Mouse (Mus musculus) kidney, embryonic 16.5 days (tissue): ENCODE measurements at regions not wholly inside any gene's neighbourhood (a gene's known extent, or its start where the extent isn't known, plus 50 kb on each side); places are given as distances from the start of the nearest gene placed in this dataset.

ENCODE experiments used
- ATAC-seq: fragments of 200-750 bp; cut with Nextera tagmentation; 2 replicates; pipeline ENCODE4 v1.8.0; 2017; ENCODE audit warnings: moderate TSS enrichment; ENCODE audit not compliant: low FRiP score, low TSS enrichment
- H3K27ac ChIP-seq: fragments of 300-500 bp; sonication (generic); 2 replicates; pipeline ENCODE4 v1.5.1; 2014; ENCODE audit warnings: low read length
- H3K27me3 ChIP-seq: fragments of 300-500 bp; sonication (generic); 2 replicates; pipeline ENCODE4 v1.6.1; 2014; ENCODE audit warnings: low read length, control low read depth, mixed read lengths; ENCODE audit not compliant: insufficient read depth
- H3K36me3 ChIP-seq: fragments of 300-500 bp; sonication (generic); 2 replicates; pipeline ENCODE4 v1.6.1; 2014; ENCODE audit warnings: low read length, control low read depth, mixed read lengths; ENCODE audit not compliant: insufficient read depth
- H3K4me1 ChIP-seq: fragments of 300-500 bp; sonication (generic); 2 replicates; pipeline ENCODE4 v1.6.1; 2014; ENCODE audit warnings: low read length, control low read depth, mixed read lengths; ENCODE audit not compliant: insufficient read depth
- H3K4me2 ChIP-seq: fragments of 300-500 bp; sonication (generic); replicated peaks from 2 replicates; pipeline ENCODE4 v1.6.1; 2014; ENCODE audit warnings: low read depth, low read length
- H3K4me3 ChIP-seq: fragments of 300-500 bp; sonication (generic); 2 replicates; pipeline ENCODE4 v1.5.1; 2014; ENCODE audit warnings: mild to moderate bottlenecking, low read length
- H3K9ac ChIP-seq: fragments of 300-500 bp; sonication (generic); replicated peaks from 2 replicates; pipeline ENCODE4 v1.6.1; 2014; ENCODE audit warnings: low read length
- H3K9me3 ChIP-seq: fragments of 300-500 bp; sonication (generic); 2 replicates; pipeline ENCODE4 v1.6.1; 2016; ENCODE audit warnings: low read length, control low read depth
- WGBS: fragments of 180-500 bp; shearing (Covaris S2); extraction: QIAGEN DNeasy Blood & Tissue Kit; methylation state at CpG from one replicate; pipeline ENCODE4 v1.1.7; 2014; 5-methylcytosine and 5-hydroxymethylcytosine counted together

DNA sequence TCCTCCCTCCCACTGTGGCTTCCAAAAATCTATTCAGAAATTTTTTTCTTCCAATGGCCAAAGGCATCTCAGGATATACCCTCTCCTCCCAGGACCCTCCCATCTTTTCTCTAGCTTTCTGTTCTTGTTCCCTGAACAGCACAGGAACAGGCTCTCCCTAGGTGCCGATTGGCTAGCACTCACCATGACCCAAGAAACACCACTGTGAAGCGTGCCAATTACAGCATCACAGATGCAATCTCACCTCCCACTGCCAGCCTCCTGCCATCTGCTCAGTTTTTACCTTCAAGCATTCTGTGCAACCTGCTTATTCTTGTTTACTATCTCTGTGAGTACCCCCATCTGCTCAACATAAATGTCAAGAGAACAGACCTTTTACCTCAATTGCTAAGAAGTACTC, 586.7 kb upstream of the AI429214 start:
- 80% methylated on average over 2 of the region's 2 CpGs for WGBS
- no peak overlapping the region for H3K9ac ChIP-seq
- no peaks in the 10 kb centered on the region for H3K4me1 ChIP-seq
- peaks cover 2% of the 10 kb centered on the region; the same call in 1 of the 2 replicates for H3K9me3 ChIP-seq
- H3K27ac ChIP-seq: no peak overlapping the region
- no peaks in the 10 kb centered on the region for H3K36me3 ChIP-seq
- H3K4me2 ChIP-seq: no peak overlapping the region
- no peak for ATAC-seq
- no peak overlapping the region for H3K4me3 ChIP-seq
- no peaks in the 10 kb centered on the region for H3K27me3 ChIP-seq
